Mouse (Mus musculus): ENCODE results near the gene Ccm2l. TPM values are rescaled to one million over a fixed set of nuclear protein-coding genes. Genes with fewer than 3 reads are reported as not detected.

Ccm2l gene
- polyA plus RNA-seq, 1 experiment from 2014 or later: not detected

GRCm38 (mm10) chr2:153074651-153075050 lies 8.9 kb downstream of the Ccm2l start:
- DNase-seq (ENCODE audit: low read depth, low spot score) (no peak), ATAC-seq (no peak)
- ChIA-PET CTCF (interaction anchor here (0.9 kb wide), 1 partner anchor 66 kb away, joined by 3 read pairs; no protein-coding TSS in a partner anchor), POLR2A (no interaction called here)
- in situ Hi-C loops (cut with MboI; ENCODE audit: low pct_unique_long_range_greater_than_20kb): no loop called here
- no peak for TF ChIP-seq CTCF (IDR thresholded peaks at IDR 0.05)
- peaks cover 18% of the 10 kb centered on the region for H3K27me3 ChIP-seq

DNA sequence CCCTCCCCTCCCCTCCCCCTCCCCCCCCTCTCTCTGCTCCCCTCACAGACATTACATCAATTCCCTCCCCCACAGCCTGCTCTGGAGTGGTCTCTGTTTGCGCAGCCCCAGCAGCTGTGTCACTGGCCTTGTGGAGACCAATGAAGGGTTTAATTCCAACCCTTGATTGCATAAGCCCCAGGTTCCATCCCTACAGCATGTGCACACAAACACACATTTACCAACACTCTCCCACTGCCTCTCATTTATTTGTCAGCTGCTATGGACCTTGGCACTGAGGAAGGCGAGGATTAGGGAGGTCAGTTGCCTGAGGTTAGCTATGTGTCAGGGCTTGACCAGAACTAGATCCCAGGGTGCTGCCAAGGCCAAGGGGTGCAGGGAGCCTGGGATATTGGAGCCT lies 10.2 kb downstream of the Ccm2l start:
- in situ Hi-C loops (cut with MboI; ENCODE audit: low pct_unique_long_range_greater_than_20kb): no loop called here

GRCm38 (mm10) chr2:153080841-153081523 lies 15.2 kb downstream of the Ccm2l start:
- ChIA-PET POLR2A (interaction anchor here (1.5 kb wide), 1 partner anchor 62 kb away, joined by 5 read pairs; no protein-coding TSS in a partner anchor), CTCF (interaction anchor here (0.7 to 8.8 kb wide), 10 partner anchors 24 to 169 kb away, joined by 3 to 70 read pairs (median 3); no protein-coding TSS in a partner anchor)
- ATAC-seq (no peak), DNase-seq (ENCODE audit: low read depth, low spot score) (peak; percentile 37)
- TF ChIP-seq CTCF (IDR thresholded peaks at IDR 0.05): peak; percentile 96
- in situ Hi-C loops (cut with MboI; ENCODE audit: low pct_unique_long_range_greater_than_20kb): loop anchor here (10.0 kb wide), 1 partner anchor 64 kb away; no protein-coding TSS in a partner anchor
- H3K27me3 ChIP-seq: no peaks in the 10 kb centered on the region

More for the DNA sequence above, 10.2 kb downstream of the Ccm2l start:
- peaks cover 12% of the 10 kb centered on the region for H3K27me3 ChIP-seq
- ChIA-PET POLR2A (no interaction called here), CTCF (interaction anchor here (0.7 kb wide), 1 partner anchor 66 kb away, joined by 3 read pairs; no protein-coding TSS in a partner anchor)
- DNase-seq (ENCODE audit: low read depth, low spot score): no peak
- no peak for TF ChIP-seq CTCF (IDR thresholded peaks at IDR 0.05)
- peak; percentile 44 for ATAC-seq

GRCm38 (mm10) chr2:153081866-153082265 lies 16.1 kb downstream of the Ccm2l start:
- ChIA-PET CTCF (interaction anchor here (0.7 to 8.8 kb wide), 9 partner anchors 24 to 170 kb away, joined by 3 to 70 read pairs (median 3); no protein-coding TSS in a partner anchor), POLR2A (interaction anchor here (1.5 kb wide), 1 partner anchor 61 kb away, joined by 5 read pairs; no protein-coding TSS in a partner anchor)
- in situ Hi-C loops (cut with MboI; ENCODE audit: low pct_unique_long_range_greater_than_20kb): loop anchor here (10.0 kb wide), 1 partner anchor 63 kb away; no protein-coding TSS in a partner anchor
- no peak for TF ChIP-seq CTCF (IDR thresholded peaks at IDR 0.05)
- no peaks in the 10 kb centered on the region for H3K27me3 ChIP-seq
- ATAC-seq (no peak), DNase-seq (ENCODE audit: low read depth, low spot score) (no peak)

GRCm38 (mm10) chr2:153083275-153083674 lies 17.5 kb downstream of the Ccm2l start:
- CTCF ChIA-PET: interaction anchor here (8.8 kb wide), 1 partner anchor 58 kb away, joined by 70 read pairs; no protein-coding TSS in a partner anchor
- ATAC-seq (no peak), DNase-seq (ENCODE audit: low read depth, low spot score) (no peak)
- in situ Hi-C loops (cut with MboI; ENCODE audit: low pct_unique_long_range_greater_than_20kb): loop anchor here (10.0 kb wide), 1 partner anchor 62 kb away; no protein-coding TSS in a partner anchor
- POLR2A ChIA-PET: no interaction called here
- no peak for TF ChIP-seq CTCF (IDR thresholded peaks at IDR 0.05)
- no peaks in the 10 kb centered on the region for H3K27me3 ChIP-seq

GRCm38 (mm10) chr2:153083824-153084223 lies 18.1 kb downstream of the Ccm2l start:
- TF ChIP-seq CTCF (IDR thresholded peaks at IDR 0.05): no peak
- no peak for DNase-seq (ENCODE audit: low read depth, low spot score)
- ChIA-PET POLR2A (no interaction called here), CTCF (interaction anchor here (8.8 kb wide), 1 partner anchor 58 kb away, joined by 70 read pairs; no protein-coding TSS in a partner anchor)
- in situ Hi-C loops (cut with MboI; ENCODE audit: low pct_unique_long_range_greater_than_20kb): loop anchor here (10.0 kb wide), 1 partner anchor 61 kb away; no protein-coding TSS in a partner anchor
- H3K27me3 ChIP-seq: no peaks in the 10 kb centered on the region
- no peak for ATAC-seq

DNA sequence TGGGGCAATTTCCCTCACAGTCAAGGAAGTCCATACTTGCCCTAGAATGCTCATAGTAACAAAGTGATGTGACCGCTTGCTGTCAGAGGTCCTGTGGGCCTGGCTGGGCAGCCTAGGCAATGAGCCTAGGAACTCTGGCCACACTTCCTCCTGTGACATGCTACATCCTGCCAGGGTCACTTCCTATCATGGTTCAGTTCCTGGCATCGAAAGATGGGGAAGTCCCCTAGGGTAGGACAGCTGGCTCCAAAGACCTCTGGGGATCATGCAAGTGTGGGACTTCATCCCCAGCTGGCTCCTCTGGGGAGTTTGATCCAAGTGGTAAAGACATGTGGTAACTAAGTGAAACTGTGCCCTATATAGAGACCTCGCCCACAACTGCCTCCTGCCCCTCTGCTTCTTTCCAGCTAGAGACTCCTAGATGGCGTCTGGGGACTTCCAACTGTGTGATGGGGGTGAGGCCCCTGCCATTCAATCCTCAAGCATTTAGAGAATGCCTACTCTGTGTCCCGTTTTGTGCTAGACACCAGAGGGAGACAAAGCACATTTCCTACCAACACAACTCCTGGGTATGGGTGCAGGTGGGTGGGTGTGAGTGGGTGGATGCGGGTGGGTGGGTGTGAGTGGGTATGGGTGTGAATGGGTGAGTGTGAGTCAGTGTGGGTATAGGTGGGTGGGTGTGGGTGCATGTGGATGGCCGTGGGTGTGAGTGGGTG lies 18.7 kb downstream of the Ccm2l start:
- ChIA-PET POLR2A (no interaction called here), CTCF (interaction anchor here (1.1 to 8.8 kb wide), 2 partner anchors 15 to 57 kb away, joined by 3 to 70 read pairs; no protein-coding TSS in a partner anchor)
- ATAC-seq (no peak), DNase-seq (ENCODE audit: low read depth, low spot score) (no peak)
- in situ Hi-C loops (cut with MboI; ENCODE audit: low pct_unique_long_range_greater_than_20kb): loop anchor here (10.0 kb wide), 1 partner anchor 60 kb away; no protein-coding TSS in a partner anchor
- H3K27me3 ChIP-seq: no peaks in the 10 kb centered on the region
- TF ChIP-seq CTCF (IDR thresholded peaks at IDR 0.05): peak; percentile 38

GRCm38 (mm10) chr2:153085556-153085955 lies 19.8 kb downstream of the Ccm2l start:
- POLR2A ChIA-PET: no interaction called here
- no peak for DNase-seq (ENCODE audit: low read depth, low spot score)
- CTCF ChIA-PET: interaction anchor here (1.4 to 8.8 kb wide), 2 partner anchors 19 to 56 kb away, joined by 3 to 70 read pairs; no protein-coding TSS in a partner anchor
- no peak for TF ChIP-seq CTCF (IDR thresholded peaks at IDR 0.05)
- no peak for ATAC-seq
- H3K27me3 ChIP-seq: no peaks in the 10 kb centered on the region
- in situ Hi-C loops (cut with MboI; ENCODE audit: low pct_unique_long_range_greater_than_20kb): loop anchor here (10.0 kb wide), 1 partner anchor 59 kb away; no protein-coding TSS in a partner anchor

DNA sequence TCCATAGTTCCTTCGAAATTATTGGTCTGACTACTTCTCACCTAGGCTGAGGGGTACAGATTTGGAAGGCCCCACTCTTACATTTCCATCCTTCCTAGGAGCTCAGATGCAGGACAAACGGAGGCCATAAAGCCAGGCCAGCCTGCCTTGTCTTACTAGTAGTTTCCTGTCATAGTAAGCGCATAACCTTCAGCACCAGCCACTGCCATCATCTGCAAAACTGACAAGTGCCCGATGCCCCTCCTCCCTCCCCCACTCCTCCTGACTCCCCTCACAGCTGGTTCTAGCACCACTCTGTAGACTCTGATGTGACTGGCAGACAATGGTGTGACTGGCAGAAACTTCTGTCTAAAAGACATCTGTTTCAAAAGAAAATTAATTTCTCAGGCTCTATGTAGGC lies 20.4 kb downstream of the Ccm2l start:
- ChIA-PET POLR2A (no interaction called here), CTCF (interaction anchor here (0.6 to 8.8 kb wide), 4 partner anchors 19 to 61 kb away, joined by 3 to 70 read pairs (median 4); no protein-coding TSS in a partner anchor)
- no peak for ATAC-seq
- in situ Hi-C loops (cut with MboI; ENCODE audit: low pct_unique_long_range_greater_than_20kb): loop anchor here (10.0 kb wide), 1 partner anchor 59 kb away; no protein-coding TSS in a partner anchor
- no peak for DNase-seq (ENCODE audit: low read depth, low spot score)
- no peaks in the 10 kb centered on the region for H3K27me3 ChIP-seq
- TF ChIP-seq CTCF (IDR thresholded peaks at IDR 0.05): no peak

DNA sequence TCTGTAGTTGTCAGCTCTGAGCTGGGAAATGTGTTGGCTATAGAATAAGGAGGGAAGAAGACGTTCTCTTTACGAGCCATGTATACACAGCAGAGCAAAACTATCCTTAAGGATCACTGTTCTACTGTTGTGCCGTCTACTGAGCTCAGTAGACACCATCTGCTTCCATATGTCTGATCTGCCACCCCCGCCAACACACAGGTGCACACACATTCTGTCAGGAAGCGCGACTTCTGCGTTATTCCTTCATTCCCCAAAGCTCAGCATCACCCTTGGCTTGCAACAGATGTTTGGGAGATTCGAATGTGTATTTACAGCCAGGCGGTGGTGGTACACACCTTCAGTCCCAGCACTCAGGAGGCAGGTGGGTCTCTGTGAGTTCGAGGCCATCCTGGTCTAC lies 21.3 kb downstream of the Ccm2l start:
- CTCF ChIA-PET: interaction anchor here (0.9 to 8.8 kb wide), 3 partner anchors 41 to 60 kb away, joined by 3 to 70 read pairs (median 4); no protein-coding TSS in a partner anchor
- in situ Hi-C loops (cut with MboI; ENCODE audit: low pct_unique_long_range_greater_than_20kb): loop anchor here (10.0 kb wide), 1 partner anchor 58 kb away; no protein-coding TSS in a partner anchor
- no peak for TF ChIP-seq CTCF (IDR thresholded peaks at IDR 0.05)

More for the DNA sequence above, 21.3 kb downstream of the Ccm2l start:
- ATAC-seq: no peak
- no peak for DNase-seq (ENCODE audit: low read depth, low spot score)
- POLR2A ChIA-PET: interaction anchor here (1.0 kb wide), 1 partner anchor 10 kb away, joined by 3 read pairs; no protein-coding TSS in a partner anchor
- H3K27me3 ChIP-seq: no peaks in the 10 kb centered on the region

Data from Patski (cell line).